Mouse (Mus musculus) c-Kit-positive CD71-positive TER-119-negative erythroid progenitor cells, embryonic 14.5 days (primary cell): Measurements from ENCODE around the gene 4930480E11Rik.
"Not testable (repeated sequence)": the region's sequence is repeated elsewhere in the genome, so short reads cannot be mapped to it uniquely, and the experiment has no call there.

Experiments
- DNase-seq: peaks from one replicate; pipeline ENCODE4 v3.0.0-alpha.2; 2013; ENCODE audit warnings: low read depth

Gene 4930480E11Rik

DNA sequence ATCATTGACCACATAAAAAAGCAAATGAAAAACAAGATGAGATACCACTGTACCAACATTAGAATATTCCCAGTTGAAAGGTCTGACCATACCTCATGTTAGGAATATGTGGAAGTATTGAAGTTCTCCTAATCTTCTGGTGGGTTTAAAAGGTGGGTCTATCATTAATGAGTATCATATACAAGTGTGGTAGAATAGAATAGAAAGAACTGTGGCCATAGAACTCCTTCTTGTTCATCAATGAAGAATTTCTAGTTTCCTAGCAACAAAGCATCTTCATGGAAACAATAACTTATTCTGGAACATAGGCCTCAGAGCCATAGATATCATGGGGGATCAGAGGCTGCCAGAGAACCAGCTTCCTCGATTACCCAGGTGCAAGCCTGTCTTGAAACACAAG, at the start of gene 4930480E11Rik:
Gene 4930480E11Rik (plus strand): TSS at position 301 of the 400 bp plus-strand sequence.
- DNase-seq, result no peak

DNA sequence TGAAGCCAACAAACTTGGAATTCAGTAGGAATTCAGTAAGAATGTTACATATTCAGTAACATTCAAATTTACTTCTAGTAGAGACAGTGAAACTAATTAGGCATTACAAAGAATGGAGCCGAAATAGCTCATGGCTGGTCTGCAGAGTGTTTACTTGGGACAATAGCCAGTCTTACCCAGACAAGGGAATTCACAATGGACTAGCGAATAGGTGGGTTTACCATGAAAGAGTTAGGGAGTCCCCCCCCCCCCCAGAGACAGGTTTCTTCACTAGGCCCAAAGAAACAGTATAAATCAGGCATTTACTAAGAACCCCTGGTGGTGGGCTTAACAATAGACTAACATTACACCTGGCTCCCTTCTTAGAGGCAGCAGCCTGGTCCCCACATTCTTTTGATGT, 33.9 kb downstream of the 4930480E11Rik start:
- not testable (repeated sequence) for DNase-seq
